Mouse (Mus musculus): ENCODE results near the gene P2ry2.
A peak's percentile ranks its signal among the peaks of the same experiment; 100 is the strongest.

Gene P2ry2

DNA sequence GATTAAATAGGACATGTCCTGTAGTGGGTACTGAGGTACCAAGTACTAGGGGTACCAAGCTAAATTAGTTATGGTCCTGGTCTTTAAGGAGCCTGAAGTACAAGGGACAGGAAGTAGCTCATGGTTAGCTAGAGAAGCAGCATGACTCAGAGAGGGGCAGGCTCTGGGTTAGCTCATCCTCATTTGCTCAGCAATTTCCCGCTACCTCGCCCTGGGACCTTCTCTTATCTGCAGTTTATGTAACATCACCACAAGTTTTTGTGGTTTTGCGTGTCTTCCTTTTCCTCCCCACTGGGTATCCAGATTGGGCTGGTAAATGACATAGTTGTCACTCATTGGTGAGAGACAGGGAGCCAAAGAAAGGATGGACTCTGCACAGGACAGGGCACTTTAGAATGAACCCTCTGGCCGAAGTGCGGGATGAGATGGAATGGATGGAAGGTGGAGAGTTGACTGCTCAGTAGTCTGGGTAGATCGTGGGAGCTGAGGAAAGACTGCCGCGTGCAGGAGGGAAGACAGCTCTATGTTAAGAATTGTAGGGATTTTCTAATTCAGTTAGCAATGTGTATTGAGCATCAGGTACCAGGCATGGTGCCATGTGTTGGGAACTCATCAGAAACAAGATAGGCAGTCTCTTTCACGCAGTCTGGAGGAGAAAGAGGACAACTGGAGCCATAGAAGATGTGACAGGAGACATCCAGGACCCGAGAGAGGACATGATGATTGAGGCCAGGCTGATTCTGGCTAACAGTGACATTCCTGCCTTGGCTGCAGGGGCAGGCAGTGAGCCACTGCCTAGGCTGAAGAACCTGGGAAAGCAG, 15.2 kb upstream of the P2ry2 start:
- DNase-seq (ENCODE audit: low read depth, low spot score): no peak

DNA sequence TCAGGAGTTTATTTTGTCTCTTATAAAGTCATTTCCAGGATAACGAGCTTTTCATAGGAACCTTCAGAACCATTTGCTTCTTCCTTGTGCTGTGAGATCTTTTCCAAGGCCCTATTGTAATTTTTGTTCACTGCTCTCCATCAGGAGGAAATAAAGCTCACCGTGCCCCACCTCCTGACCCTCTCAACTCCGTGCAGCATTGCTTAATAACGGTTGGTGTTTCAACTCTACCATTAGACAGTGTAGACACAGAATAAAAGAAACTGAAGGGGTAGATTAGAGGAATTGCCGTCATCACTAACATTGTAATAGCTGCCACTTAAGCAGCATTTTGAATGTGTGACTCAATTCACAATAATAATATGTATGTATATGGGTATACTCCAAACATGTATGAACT, 14.2 kb upstream of the P2ry2 start:
- DNase-seq (ENCODE audit: low read depth, low spot score): no peak

DNA sequence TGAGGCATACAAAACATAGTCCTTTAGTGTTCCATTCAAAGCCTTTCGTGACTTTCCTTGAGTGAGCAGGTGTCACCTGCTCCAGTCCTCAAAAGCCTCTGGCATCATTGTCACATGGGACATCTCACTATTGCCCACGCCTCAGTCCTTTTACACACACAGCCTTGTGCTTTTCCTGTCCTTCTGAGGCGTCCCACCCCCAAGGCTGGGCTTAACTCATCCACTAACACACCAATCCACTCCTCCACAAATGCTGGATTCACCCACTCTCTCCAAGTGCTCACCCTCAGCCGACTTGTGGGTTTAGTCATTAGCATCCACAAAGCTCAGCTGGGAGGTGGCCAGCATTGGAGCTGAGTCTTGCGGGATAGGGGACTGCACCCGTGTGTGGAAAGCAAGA, 4.8 kb upstream of the P2ry2 start:
- no peak for DNase-seq (ENCODE audit: low read depth, low spot score)

DNA sequence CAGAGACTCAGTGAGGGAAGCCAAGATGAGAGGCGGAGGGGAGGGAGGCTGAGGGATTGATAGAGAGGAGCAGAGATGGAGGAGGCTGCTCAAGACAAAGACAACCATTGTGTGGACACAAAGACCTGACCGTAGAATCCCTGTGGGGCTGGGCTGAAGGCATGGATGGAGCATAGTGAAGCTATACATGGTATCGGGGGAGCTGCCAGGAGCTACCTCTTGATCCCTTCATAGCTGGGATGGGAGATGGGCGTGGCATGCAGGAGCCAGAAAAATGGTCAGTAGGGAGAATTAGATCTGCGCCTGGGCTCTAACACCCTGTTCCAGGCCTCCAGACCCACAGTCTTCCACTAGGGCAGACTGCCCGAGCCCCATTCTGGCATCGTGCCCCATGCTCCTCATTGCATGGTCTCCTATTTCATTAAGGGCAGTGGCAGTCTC, 4.4 kb upstream of the P2ry2 start:
- DNase-seq (ENCODE audit: low read depth, low spot score): no peak

DNA sequence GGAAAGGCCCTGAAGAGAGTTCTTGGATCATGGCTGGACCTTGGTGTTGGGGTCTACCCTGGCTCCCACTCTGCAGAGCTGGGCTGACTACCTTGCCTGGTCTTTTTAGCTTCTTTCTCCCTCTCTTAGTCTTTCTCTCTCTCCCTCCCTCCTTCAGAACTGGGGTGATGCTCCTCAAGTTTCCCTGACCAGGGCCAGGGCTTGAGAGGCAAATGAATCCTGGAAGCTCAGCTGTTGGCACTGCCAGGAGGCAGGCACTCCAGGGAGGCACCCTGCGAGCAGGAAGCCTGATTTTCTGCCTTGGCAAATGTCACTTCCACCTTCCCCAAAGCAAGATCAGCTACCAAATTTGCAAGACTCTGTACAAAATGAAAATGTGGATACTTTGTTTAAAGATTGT, 2.3 kb upstream of the P2ry2 start:
- no peak for DNase-seq (ENCODE audit: low read depth, low spot score)

DNA sequence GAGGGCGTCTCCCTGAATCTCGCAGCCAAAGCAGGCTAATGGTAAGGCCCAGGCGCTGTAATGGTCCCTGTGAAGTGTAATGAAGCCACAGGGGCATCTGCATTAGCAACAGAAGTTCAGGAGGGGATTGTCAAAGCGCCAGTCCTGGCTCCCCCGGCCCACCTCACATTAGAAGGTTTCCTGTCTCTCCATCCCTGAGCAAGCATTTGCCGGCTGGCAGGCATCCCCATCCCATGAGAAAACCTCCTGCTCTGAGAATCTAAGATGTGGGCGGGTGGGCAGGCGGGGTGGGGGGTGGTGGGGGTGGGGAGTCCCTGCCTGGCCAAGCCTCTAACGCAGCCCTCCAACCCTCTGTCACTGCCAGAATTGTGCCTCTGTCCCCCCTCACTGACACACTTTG, 1.4 kb upstream of the P2ry2 start:
- DNase-seq (ENCODE audit: low read depth, low spot score): no peak

DNA sequence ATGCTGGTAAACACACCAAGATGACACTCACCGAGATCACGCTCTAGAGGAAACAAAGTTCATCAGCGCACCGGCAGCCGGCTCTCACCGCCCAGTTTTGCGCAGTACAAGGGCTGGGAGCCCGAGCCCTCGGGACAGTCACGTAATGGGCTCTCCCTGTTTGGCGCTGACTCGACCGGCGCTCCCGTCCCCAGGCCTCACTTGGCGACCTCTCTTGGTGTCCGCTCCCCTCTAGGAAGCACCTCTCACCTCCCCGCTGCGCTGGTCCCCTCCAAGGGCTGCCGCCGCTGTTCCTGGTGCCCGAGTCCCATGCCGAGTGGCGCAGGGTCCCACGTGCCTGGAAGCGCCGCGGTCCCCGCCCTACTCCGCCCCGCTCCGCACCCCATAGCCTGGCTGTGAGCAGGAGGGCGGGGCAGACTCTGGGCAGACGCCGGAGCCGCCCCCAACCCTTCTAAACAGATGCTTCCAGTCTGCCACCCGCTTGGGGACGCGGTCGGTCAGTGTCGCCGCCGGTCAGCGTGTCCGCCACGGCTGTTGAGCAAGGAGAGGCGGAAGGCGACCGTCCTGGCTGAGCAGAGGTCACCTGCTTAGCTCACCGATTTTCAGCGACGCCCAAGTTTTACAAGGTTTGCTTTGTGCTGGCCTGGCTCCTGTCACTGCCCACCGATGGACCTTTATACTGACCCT, 842 bp downstream of the P2ry2 start:
- peak; percentile 45 for DNase-seq (ENCODE audit: low read depth, low spot score)

DNA sequence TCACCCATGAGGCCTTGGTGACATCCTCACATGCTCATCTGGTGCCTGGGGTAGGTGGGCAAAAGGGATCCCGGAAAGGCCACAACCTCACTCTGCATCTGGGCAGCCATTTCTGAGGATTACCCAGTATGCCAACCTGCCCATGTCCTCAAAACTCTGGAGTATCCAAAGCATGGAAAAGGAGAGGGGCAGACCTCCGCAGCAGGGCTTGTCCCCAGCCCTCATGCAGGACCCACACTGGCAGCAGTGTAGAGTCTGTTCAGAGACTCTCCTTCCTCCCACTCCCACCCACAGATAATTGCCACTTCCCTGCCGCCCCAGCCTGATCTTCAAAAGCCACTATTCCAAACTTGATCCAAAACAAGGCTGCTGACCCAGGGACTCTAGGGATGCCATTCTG, 1.9 kb downstream of the P2ry2 start:
- DNase-seq (ENCODE audit: low read depth, low spot score): no peak

DNA sequence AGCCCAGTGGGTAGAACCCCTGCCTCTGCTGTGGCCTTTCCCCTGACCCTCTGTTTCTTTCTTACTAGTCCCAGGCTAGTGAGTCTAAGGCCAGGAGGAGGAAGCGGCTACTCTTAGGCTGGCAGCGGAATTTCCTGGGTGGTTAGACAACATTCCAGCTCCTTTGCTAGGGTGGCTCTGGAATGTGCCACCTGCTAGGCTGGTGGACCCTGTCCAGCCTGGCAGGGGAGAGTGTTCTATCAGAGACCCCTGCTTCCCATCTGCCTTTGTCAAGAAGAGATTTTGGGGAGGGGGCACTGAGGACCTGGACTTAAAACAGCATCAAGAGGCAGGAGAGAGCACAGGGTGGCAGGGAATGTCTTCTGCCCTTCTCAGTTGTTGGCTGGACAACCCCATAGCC, 6.5 kb downstream of the P2ry2 start:
- DNase-seq (ENCODE audit: low read depth, low spot score): no peak

DNA sequence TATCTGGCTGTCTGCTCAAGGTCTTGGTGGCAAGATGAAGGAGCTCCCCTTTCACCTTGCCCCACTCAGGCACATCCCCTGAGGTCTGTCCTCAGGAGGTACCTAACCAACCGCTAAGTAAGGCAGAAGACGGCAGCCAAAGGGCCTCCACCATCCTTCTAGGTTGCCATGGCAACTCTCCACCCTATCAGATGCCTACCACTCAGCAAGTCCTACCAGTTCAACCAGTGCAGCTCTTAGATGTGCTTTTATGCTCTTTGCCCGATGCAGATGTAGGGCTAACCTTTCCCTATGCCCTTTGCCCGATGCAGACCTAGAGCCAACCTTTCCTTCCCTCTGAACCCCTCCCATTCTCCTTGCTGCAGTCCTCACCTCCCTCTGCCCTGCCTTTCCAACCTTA, 7.5 kb downstream of the P2ry2 start:
- DNase-seq (ENCODE audit: low read depth, low spot score): no peak

DNA sequence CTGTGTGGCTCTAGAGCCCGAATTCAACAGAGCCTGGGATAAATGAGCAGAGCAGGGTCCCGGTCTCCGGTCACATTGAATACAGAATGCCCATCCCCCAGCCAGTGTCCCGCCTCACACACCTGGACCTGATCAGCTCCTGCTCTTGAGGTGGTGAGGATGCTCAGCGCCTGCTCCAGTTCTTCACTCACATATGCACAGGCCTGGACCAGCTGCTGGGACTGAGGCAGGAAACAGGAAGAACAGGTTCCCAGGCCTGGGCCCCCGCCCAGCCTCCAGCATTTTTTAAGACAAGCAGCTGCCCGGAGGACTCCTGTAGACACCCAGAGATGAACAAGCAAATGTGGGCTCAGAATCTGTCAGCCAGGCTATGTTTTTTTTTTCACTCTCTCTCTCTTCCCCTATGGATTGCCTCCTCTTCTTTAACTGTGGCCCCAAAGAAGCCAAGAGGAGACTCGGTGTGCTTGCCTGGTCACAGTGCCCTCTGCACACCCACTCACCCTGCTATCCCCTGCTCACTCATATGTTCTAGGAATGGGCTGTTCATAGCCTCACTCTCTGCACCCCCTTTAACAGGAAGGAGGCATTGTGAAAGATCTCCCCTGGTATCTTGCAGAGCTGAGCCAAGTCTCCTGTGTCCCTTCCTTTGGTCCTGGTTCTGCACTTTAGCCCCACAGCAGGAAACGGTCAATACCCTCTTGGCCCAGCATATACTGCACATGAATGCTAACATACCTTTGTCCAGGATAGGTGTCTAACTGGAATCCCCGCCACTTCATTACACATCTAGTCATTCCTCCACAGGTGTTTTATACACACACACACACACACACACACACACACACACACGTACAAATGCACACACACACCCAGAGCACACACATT, 9.0 kb downstream of the P2ry2 start:
- peak; percentile 51 for DNase-seq (ENCODE audit: low read depth, low spot score)

DNA sequence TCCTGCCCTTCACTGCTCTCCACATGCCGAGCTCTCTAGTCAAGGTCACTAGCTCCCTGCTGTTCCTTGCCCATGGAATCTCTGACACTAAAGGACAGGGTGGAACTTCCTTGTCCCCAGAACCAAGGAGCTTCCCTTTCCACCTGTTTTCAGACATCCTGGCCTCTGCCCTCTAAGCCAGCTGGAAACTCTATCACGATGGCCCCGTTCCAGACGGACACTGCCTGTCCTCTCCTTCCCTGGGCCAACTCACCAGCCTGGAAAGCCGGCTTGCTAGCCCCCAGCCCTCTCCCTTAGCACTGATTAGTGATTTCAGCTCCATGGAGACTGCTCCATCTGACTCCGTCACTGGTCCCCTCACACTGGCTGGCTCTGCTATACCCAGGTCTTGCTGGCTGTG, 10.4 kb downstream of the P2ry2 start:
- DNase-seq (ENCODE audit: low read depth, low spot score): no peak

DNA sequence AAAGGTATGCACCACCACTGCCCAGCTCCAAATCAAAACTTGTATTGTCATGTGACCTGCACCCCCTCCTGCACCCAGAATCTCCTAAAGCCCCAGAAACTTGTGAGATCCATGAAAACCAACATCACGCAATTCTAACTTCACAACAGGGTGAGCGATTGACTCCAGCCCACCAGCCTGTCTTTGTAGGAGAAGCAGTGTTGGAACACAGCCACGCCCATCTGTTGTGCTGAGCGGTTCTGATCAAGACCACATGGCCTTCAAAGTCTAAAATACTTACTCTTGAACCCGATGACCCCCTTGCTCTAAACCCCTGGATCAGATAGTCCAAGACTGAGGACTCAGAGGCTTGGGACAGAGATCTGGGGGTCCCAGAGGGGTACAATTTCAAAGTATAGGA, 13.0 kb downstream of the P2ry2 start:
- DNase-seq (ENCODE audit: low read depth, low spot score): no peak

DNA sequence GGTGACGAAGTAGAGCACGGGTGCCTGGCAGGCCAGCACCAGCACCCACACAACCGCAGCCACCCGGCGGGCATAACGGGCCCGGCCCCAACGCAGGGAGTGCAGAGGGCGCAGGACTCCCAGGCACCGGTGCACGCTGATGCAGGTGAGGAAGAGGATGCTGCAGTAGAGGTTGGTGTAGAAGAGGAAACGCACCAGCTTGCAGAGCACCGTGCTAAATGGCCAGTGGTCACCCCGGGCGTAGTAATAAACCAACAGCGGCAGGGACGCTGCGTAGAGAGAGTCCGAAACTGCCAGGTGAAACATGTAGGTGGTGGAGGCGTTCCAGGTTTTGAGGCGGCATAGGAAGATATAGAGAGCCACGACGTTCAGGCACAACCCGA, 14.1 kb downstream of the P2ry2 start:
- no peak for DNase-seq (ENCODE audit: low read depth, low spot score)

DNA sequence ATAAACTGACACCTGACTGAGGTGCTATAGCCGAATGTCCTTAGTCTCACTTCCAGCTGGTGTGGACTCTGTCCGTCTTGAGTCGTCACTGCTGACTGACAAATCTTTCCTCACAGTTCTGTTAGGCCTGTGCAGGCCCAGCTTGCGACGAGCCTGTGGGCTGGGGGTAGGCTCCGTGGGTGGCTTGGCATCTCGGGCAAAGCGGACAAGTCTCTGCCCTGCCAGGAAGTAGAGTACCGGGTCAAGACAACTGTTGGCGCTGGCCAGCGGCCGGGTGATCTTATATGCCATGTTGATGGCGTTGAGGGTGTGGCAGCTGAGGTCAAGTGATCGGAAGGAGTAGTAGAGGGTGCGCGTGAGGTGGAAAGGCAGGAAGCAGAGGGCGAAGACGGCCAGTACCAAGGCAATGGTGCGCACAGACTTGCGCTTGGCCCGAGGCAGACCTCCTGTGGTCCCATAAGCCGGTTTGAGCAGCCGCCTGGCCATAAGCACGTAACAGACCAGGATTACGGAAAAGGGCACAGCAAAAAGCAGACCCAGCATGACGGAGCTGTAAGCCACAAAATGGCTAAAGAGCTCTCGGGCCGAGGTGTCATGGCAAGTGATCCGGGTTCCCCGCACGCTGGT, 14.6 kb downstream of the P2ry2 start:
- no peak for DNase-seq (ENCODE audit: low read depth, low spot score)

DNA sequence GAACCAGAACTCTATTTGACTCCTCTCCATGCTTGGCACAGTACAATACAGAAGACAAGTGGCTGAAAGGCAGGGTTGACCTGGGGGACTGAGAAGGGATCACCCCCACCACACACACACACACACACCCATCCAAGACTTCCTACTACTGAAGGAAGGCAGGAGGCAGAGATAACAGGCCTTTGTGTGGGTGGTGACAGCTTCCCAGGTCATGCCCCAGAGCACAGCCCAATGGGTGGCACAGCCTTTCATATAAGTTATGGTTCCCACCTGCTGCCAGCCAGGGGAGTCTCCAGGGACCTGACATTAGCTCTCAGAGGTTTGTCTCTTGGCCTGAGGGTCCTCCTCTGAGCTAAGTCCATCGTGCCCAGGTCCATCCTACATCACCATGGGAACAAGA, 15.5 kb downstream of the P2ry2 start:
- no peak for DNase-seq (ENCODE audit: low read depth, low spot score)

DNA sequence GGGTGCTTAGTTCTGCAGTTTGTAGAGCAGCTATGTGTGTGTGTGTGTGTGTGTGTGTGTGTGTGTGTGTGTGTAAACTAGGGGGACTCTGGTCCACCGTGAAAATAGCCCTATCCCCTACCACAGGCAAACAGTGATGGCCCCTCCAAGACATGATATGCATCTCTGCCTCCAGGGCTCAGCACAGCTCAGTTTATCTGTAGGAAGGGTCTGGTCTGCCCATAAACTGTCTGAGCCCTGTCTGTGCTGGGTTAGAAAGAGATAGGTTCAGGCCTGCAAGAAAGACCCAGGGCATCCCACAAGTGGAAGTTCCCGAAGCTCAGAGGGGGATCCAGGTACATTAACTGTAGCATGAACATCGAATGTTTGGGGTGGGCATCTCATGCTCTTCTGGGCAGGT, 16.7 kb downstream of the P2ry2 start:
- no peak for DNase-seq (ENCODE audit: low read depth, low spot score)

DNA sequence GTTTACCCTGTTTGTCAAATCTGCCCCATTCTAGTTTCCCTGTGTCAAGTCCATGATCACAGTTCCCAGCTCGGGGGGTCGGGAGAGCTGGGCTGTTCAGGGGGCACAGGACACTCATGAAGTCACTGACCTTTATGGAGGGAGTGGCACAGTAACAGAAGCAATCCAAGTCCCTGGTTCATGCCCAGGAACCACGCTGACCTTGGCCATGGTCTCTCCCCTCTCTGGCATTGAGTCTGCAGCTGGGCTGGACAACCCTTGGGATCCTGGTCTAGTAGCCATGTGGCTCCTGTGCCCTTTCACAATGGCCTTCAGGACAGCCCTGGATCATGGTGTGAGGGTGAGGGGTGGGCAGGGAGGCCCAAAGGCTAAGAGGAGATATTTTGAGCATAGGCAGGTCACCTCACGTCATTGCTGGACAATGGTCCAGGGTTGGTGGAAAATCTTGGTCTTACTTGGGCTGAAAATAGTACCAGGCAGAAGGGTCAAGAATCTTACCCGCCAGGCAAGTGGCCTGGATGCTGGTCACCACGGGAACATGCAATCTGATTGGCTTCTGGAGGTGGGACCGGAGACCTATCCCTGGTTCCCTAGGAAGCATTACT, 17.3 kb downstream of the P2ry2 start:
- DNase-seq (ENCODE audit: low read depth, low spot score): no peak

DNA sequence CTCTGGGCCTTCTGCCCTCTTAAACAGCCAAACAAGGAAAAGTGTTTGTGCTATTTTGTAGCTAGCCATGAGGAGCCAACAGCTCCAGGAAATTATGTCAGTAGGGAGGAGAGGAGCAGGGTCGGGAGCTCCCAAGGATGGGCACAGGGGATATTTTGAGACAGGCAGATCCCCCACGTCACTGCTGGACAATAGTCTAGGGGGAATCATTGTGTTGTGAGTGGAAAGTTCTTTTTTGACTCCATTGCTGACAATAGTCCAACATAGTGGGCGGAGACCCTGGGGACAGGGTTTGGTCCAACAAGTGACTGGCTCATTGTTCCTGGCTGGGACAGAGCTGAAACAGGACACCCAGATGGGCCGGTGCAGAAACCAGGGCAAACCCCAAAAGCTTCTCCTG, 19.5 kb downstream of the P2ry2 start:
- DNase-seq (ENCODE audit: low read depth, low spot score): no peak

DNA sequence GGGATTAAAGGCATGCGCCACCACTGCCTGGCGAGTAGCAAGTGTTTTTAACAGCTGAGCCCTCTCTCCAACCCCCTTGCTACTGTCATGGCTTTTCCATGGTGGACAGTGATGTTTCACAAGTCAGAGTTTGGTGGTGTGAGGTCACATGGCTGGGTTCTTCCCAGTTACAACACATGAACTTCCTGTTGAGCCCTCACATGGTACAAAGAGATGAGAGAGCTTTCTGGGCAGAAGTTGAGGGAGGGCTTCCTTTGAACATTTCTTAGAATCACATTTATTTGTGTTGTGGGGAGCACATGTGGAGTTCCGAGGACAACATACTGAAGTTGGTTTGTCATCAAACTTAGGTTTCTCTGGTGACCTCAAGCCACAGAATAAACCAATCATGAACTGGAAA, 20.7 kb downstream of the P2ry2 start:
- no peak for DNase-seq (ENCODE audit: low read depth, low spot score)

DNA sequence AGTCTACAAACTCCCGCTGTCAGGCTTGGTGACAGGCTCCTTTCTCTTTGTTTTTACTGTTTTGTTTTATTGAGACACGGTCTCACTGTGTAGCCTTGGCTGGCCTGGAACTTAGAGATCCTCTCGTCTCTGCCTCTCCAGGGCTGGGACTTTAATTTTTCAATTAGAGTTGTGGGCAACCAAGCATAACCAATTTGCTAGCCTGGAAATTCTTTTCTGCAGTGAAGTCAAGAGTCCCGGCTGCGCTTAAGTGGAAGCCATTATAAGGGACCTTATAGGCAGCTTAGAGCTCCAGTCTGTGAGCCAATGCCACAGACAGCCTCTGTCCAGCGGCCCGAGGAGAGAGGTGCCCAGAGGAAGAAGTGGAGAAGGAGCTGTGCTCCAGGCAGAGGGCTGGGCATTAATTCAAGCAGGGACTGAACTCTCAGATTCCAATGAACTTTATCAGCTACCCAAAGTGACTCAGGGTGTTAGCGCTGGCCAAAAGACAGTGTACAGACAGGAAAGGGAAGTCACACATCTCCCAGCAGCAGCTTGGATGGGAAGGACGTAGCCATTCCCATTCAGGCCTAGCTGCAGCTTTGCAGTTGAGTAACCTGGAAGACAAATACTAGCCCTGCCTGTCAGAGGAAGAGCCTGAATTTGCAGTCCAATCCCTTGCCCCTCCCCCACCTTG, 21.9 kb downstream of the P2ry2 start:
- DNase-seq (ENCODE audit: low read depth, low spot score): no peak

Measured in forelimb bud, embryonic 11.5 days (tissue).